Mouse (Mus musculus): ENCODE results near the gene Asap3.

Gene Asap3

DNA sequence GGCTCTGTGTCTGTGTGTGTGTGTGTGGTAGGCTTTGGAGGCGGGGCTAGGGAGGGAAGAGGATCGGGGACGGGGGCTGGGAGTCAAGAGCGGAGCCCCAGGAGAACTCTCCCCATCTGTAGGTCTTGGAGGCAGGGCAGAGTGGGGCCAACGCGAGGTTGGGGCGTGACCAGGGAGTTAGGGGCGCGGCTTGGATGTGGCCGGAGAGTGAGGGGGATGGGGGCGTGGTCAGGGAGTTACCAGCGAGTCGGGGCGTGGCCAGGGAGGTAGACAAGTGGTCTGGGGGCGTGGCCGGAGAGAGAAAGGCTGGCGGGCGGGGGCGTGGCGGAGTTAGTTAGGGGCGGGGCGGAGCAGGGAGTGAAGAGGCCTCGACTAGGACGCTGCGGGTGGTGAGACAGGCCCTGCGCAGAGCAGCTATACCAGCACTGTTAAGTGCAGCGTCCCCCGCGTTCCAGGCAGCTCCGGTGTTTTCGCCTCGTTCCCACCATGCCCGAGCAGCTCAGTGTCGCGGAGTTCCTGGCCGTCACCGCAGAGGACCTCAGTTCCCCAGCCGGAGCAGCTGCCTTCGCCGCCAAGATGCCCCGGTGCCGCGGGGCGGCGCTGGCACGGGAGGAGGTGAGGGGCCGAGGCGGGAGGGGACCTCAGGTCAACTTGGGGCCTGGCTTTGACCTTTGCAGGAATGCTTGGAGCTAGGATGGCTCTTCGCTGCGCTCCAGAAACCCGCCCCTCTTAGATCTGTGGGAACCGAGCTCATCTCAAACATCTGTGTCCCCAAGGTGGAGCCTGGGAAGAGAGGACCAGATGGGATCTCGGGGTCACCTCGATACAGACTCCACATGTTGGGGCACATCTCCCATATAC, at the start of gene Asap3:
Gene Asap3, plus strand, starts transcription at position 333 of the 861 bp plus-strand sequence.
- peak; percentile 100 for DNase-seq

DNA sequence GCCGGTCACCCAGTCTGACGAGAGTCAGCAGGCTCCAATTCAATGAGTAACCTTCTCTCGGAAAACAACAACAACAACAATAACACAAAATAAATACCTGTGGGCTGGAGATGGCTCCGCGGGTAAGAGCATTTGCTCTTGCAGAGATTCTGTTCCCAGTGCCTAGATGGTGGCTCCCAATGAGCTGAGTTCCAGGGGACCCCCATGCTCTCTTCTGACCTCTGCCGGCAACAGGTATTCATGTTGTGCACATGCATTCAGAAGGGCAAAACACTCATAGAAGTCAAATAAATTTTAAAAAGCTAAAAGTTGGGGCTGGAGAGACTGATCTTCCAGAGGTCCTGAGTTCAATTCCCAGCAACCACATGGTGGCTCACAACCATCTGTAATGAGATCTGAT, 47.7 kb upstream of the Asap3 start:
- peak; percentile 35 to 43 for DNase-seq

DNA sequence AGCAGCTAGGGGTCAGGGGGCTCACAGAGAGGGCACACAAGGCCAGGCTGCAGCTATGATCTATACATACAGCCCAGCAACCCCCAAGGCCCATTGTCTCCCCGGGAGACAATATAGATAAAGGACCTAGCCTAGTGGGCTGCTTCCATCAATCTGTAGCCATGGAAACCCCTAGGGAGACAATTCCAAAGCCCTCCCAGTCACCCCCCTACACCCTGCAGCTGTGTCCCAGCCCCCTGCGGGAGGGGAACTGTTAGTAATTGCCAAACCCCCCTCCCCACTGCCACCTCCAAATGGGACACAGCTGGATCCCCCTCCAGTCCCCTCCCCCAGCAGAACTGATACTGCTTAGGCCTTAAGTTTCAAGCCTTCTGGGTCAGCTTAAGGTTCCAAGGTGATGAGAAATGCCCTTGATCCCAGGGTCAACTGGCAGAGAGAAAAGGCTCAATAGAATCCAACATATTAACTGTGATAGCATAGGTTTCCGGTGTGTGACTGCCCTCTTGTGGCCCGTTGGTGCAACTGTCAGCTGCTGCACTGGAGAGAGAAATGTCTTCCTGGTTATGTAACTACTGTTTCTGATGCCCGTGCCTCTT, 46.3 kb upstream of the Asap3 start:
- DNase-seq = peak; percentile 82 to 84

DNA sequence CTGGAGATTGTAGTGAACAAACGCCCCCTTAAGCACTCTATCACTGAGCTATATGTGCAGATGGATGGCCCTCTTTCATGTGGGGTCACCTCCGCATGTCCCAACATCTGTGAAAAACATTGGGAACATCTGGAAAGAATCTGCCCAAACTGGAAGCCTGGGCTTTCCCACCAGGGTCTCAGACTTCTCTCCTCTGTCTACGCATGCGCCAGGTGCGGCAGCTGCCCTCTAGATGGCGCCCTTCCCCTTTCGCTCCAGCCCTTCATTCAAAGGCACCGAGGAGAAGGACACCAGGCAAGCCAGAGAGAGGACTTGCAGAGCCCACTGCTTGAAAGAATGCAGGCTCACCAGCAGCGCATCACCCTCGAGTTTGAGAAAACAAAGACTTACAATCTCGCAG, 42.7 kb upstream of the Asap3 start:
- peak; percentile 95 for DNase-seq

DNA sequence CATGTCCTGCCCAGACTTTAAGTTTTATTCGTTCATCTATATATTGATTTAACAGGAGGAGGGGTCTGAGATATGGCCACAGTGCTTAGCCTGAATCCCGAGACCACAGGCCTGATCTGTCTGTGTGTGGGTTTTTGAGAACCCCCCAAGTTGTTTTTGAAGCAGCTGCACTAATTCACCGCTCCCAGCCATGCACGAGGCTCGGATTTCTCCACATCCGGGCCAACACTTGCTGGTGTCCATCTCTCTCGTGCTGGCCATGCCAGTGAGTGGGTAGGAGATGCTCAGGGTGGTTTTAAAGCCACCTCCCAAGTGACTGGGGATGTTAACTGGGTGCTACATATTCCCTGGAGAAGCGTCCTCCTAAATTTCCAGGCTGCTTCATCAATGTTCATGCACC, 41.2 kb upstream of the Asap3 start:
- DNase-seq = no peak

DNA sequence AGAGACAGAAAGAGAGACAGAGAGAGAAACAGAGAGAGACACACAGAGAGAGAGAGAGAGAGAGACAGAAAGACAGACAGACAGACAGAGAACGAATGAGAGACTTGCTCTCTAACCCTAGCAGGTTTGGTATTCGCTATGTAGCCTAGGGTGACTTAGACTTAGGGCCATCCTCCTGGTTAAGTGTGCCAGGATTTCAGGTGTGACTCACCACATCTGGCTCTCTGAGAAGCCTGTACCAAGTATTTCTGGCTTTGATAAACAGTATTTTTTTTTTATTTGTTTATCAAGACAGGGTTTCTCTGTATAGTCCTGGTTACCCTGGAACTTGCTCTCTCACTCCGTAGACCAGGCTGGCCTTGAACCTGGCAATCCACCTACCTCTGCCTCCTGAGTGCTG, 38.5 kb upstream of the Asap3 start:
- no peak for DNase-seq

DNA sequence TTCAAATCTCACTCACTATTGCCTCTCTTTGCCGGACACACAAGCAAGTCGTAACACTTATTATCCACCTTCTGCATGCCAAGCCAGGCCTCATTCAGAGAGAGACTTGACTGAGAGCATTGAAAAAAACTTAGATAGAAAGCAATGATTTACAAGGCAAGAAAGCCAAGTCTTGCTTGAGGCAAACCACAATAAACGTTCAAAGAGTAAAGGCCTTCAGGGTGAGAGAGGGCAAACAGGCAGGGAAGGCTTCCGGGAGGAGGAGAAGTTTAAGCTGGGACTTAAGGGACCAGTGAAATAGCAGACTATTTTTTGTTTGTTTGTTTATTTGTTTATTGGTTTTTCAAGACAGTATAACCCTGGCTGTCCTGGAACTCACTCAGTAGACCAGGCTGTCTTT, 35.8 kb upstream of the Asap3 start:
- DNase-seq = no peak

DNA sequence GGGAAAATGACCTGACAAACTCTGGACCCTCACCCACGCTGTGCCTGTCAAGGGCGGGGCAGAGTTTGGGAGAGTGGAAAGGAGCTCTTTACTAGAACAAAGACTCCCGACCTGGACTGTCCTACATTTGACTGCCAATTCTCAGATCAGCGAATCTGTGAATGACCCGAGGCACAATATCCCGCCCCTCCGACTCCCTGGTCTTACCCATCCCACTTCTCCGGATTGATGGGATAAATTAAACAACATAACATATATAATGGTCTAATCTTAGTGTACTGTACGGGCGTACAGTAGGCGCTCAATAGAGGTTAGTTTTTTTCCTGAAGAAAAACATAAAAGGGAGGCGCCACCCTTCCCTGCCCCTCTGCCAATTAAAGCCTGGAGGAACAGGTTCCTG, 34.7 kb upstream of the Asap3 start:
- DNase-seq = no peak

DNA sequence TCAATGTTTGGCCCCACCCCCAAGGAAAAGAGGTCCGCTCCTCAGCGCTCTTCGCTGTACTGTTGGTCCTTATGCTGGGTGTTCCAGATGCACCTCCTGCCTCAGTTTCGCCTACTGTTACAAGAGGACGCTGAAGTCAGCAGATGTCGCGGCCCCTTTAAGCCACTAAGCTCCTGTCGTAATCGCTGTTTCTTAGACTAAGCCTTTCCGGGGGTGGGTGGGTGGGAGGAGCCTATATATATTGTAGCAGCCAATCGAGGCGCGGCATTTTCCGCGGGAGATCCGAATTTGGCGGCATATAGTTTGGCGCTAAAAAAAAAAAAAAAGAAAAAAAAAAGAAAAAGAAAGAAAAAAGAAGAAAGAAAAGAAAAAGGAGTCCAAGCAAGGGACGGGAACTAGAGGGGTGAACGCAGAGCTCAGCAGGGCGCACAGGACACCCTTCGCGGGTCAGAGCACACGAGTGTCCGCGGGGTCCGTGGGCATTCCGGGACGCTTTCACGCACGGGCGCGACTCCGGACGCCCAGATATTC, 34.1 kb upstream of the Asap3 start, which contains the start of gene E2f2:
Gene E2f2, plus strand, starts transcription at position 384 of the 531 bp plus-strand sequence.
- DNase-seq = peak; percentile 87 to 90

DNA sequence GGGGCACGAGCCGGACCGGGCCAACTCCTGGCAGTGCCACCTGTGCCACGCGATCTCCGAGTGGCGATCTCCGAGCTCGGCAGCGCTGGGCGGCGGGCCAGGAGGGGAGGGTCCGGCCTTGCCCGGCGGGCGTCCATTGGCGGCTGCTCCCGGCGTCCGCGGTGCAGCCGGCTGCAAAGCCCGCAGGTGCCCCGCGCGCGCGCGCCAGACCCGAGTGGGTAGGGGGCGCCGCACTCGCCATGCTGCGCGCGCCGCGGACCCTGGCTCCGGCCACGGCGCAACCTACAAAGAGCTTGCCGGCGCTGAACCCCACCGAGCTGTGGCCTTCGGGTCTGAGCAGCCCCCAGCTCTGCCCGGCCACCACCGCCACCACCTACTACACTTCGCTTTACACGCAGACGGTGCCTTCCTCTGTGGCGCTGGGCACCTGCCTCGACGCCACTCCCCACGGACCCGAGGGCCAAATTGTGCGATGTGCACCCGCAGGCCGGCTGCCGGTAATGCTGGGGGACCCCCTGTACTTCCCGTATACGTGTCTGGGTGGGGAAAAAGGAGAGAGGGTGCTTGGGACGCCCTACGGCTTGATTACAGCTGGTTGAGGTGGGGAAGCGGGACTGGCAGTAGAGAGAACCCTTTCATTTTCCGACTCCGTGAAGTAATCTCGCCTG, 33.5 kb upstream of the Asap3 start:
- peak; percentile 81 to 87 for DNase-seq

DNA sequence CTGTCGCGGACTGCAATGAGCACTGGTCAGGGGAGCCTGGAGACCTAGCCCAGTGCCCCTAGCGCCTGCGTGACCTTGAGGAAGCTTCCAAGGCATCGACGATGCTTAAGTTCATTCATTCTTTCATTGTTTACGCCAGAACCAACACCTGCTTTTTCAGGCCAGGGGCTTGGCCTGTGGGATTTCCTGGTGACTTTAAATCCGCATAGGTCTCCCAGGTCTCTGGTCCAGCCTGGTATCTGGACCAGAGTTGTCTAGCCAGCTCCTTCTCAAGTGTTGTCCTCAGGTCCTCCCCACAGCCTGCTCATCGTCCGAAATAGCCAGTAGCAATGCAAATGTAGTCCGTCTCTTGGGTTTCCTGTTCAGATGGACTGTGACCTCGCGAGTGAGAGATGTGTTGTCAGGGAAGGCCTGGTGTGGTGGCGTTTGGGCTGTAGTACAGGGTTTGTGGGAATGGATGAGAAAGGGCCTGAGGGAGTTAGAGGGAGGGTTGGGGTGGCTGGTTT, 32.9 kb upstream of the Asap3 start:
- no peak for DNase-seq

DNA sequence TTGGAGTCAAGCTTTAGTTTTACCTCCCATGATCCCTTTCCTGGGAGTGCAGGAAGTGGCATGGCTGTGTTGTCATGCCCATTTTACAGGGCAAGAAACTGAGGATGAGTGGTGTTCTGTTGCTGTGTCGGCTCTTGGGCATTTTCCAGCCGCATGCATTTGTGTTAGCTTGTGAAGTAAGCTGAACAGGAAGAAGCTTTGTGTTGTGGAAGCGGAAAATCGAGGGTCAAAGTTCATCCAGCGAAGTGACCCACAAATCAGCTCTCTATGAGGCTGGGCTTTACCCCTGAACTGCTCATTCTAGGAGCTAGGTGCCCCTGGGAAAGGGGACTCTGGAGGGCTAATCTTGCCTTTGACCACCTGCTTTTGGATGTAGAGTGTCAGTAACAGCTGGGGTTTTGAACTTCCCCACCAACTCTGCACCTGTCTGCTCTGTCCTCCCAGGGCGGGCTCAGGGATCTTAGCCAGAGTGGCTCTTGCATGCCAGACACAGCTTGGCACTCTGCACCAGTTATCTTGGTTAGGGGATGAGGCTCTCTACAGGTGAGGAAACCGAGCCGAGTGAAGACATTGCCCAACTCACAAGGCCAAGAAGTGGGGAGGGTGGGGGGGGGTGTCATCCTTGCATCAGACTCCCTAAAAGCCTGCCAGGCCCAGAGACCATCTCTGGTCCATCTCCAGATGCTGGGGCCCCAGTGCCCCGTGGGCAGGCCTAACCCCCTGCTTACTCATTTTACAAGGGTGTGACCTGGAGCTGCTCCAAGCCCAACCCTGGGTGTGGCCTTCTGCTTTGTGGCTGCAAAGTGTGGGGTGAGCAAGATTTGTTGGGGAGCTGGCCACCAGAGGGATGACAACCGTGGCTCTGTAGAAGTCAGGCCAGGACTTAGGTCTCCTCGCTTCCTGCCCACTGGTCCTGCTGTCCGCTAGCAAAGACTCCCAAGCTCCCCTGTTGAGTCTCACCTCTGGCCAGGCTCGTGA, 31.7 kb upstream of the Asap3 start:
- peak in 1 of 2 experiments; percentile 36 for DNase-seq

DNA sequence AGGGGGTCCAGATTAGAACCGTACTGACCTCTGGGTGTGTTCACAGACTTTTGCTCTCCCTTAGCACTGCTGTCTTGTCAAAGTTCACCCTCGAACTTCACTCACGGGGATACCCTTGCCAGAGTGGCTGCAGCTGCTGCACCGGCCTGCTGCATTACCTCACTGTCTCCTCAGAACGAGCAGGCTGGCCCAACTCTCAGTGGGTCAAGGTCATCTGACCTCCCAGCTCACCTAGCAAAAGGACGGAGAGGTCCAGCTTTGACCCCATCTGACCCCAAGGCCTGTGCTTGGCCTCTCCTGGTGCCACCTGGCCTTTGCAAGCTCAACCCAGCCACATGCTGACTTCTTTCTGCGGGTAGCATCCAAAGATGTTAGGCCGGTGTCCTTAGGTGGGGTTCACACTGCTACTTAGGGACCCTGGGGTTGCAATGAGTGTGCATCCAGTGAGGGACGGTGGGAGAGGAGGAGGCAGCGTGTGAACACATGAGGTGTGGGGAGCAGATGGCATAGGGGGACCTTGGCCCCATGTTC, 30.1 kb upstream of the Asap3 start:
- no peak for DNase-seq

DNA sequence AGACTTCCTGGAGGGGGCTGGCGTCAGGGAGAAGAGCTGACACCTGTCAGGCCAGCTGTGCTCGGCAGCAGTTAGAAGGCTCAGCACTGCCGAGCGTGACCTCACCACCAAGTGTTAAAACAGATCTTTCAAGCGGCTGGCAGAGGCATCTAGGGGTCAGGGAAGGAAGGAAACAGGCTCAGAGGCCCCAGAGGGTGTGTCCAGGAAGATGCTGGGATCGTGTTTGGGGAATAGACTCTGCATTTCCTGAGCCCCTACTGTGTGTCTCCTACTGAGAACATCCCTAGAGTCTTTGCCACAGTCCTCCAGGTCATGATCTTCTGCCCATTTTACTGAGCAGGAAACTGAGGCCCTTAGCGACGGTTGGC, 28.9 kb upstream of the Asap3 start:
- DNase-seq = peak; percentile 44 to 49

DNA sequence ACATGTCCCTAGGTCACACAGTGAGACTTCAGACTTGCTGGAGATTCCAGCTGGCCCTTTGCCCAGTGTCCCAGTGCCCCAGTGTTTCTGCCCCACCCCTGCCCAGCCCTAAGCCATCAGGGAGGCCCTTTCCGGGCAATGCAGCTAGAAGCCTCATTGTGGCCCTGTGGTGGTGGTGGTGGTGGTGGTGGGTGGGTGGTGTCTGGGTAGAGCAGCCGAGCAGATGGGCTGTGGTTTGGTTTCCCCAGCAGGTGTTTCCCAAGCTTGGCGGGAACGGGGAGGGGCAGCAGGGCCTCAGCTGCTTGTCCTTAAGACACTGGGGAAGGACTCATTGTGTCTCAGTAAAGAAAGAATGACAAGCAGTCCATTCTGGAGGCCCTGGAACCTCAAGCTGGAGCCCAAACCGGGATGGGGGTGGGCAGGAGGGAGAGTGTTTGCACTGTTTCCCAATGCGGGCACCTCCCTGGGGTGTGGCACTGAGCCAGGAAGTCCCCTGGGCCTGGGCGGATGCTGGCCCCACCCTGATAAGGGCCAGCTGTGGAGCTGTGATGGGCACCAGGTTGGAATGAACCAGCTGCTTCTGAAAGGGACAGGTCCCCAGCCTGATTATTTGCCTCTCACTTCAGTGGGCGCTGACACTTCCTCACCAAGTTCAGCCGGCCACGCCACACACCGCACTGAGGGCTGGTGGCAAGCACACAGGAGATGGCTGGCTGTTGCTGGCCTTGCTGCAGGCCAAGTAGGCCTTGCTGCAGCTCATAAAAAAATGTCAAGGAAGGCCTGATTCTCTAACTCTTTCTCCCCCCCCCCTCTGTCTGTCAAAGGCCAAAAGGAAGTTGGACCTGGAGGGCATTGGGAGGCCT, 28.3 kb upstream of the Asap3 start:
- peak; percentile 60 to 75 for DNase-seq

DNA sequence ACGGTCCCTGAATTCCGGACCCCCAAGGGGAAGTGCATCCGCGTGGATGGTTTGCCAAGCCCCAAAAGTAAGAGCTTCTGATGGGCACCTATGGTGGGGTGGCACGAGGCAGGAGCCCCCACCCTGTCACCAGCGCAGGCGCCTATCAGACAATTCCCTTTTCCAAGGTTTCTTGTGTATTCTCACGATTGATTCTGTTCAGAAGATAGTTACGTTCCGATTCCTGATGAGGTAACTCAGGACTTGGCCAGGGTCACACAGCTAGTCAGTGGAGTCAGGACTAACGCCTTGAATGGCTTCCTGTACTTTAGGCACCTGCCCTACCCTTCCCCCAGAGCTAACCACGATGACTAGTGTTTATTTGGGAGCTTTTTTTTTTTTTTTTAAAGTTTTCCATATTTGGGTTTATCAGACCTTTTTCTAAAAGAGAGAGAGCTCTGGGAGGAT, 27.7 kb upstream of the Asap3 start:
- no peak for DNase-seq

DNA sequence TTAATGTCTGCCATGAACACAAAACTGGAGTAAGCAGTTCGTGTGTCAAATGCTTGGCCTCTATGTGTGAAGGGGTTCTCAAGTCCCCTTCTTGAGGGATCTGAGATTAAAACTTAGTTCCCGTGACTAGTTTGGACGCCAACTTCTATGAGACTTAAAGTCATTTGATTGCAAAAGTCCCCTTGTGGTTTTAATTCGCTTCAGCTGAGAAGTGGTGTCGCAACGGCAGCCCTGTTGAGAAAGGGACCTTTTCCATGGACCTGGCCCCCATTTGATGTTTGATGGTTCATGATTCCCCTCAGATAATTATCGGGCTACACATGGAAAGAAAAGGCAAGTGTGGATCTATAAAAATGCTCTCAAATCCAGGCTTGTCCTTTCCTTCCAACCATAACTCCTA, 26.7 kb upstream of the Asap3 start:
- no peak for DNase-seq

DNA sequence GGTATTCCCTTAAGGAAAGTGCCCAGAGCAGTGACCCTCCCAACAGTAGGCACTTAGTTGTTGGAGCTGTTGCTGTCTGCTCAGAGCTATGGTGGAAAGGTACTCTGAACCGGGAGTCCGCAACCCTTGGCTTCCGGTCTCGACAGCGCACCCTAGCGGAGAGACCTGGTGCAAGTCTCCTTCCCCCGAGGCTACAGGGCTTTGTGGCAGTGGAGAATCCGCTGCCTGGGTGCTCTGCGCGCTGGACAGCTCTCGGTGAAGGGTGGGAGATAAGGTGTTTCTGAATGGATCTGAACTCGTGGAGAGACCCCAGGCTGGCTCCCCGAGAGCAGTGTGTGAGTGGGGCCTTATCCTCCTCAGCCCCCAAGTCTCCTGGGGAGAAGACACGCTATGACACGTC, 26.2 kb upstream of the Asap3 start:
- DNase-seq = peak; percentile 95

DNA sequence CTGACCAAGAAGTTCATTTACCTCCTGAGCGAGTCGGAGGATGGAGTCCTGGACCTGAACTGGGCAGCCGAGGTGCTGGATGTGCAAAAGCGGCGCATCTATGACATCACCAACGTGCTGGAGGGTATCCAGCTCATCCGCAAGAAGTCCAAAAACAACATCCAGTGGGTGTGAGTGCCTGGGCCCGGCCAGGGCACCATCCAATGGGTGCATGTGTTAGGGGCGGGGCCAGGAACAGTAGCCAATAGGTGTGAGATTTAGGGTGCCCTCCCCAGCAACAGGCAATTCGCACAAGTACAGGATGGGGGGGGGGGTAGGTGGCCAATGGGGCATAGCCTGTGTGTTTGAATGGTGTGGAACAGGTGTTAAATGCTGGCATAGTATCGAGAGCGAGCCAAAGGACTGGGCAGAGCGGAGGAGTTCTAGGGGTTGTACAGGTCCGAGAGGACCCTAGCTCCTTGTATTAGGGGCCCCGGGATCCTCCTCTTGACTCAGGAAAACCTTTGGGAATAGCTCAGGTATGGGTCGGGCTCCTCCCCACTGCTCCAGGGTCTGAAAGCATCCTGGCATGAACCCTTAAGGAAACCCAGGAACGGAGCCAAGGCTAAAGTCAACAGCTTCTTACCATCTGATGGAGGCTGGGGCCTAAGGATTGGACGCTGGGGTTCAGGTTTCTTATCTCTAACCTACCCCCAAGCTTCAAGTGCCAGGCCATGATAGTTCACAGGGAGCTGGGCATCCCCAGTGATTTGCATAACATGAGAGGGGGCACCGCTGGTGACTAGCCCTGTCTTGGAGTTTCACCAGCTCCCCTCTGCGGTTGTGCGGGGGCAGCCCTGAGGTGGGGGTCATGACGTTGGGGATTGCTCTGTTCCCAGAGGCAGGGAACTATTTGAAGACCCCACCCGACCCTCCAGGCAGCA, 25.5 kb upstream of the Asap3 start:
- DNase-seq = peak; percentile 84 to 92

DNA sequence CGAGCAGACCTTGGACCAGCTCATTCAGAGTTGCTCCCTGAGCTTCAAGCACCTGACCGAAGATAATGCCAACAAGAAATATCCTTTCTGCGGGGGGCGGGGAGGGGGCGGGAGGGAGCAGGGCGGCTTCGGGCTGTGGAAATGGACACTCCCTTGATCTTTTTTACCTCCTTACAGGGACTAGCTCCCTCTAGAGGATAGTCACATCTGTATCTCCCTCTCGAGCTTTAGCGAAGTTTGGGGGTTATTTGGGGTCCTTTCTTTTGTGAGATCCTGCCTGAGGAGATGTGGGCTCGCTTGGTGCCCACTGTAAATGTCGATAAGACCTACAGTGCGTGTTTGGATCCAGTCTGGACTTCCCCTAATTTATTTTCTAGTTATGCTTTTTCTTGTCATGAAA, 24.8 kb upstream of the Asap3 start:
- DNase-seq = no peak

Measured in kidney, postnatal 4 days (tissue).